Mouse (Mus musculus): ENCODE measurements around the gene Clhc1.
A peak's percentile ranks its signal among the peaks of the same experiment; 100 is the strongest.
"Not testable (repeated sequence)": the region's sequence is repeated elsewhere in the genome, so short reads cannot be mapped to it uniquely, and the experiment has no call there.

The Clhc1 gene

GRCm38 (mm10) chr11:29547752-29548503 lies at the start of gene Clhc1, which contains the start of gene Rps27a:
TSS of gene Clhc1 (plus strand) at chr11:29547950.
TSS of gene Rps27a (minus strand) at chr11:29548109.
- DNase-seq (ENCODE audit: low read depth): peak; percentile 97

DNA sequence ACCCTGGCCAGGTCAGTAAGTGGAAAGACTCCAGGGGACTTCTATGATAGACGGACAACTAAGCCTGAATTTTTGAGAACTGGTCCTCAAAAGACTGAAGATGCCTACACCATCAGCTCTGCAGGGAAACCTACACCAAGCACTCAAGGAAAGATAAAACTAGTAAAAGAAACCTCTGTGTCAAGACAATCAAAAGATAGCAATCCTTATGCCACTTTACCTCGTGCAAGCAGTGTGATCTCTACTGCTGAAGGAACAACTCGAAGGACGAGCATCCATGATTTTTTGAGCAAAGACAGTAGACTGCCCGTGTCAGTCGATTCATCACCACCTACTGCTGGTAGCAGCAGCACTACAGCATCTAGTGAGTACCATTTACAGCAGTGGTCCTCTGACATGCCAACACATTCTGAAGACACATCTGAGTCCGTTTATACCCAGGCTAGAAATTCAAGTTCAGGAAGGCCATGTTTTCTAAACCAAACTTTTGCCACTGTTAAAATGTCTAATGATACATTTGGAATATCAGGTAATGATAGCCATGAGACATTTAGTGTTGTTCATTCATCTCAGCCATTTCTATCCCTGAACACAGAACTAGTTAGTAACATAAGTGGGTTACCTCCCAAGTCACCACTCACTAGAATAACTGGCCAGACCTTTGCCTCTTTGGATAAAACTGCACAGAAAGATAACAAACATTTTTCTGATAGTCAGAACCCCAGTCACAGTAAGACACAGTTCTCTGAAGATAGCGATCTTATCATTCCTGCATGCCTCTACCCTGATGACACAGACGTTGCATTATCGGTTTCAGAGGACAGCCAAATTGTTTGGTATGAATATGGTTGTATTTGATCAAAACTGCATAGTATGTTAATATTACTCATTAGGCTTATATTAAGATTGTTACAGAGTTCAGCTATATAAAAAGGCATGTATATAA lies 43.5 kb upstream of the Clhc1 start:
- peak; percentile 72 for DNase-seq (ENCODE audit: low read depth)

GRCm38 (mm10) chr11:29504899-29505625 lies 42.7 kb upstream of the Clhc1 start:
- DNase-seq (ENCODE audit: low read depth): peak; percentile 26

DNA sequence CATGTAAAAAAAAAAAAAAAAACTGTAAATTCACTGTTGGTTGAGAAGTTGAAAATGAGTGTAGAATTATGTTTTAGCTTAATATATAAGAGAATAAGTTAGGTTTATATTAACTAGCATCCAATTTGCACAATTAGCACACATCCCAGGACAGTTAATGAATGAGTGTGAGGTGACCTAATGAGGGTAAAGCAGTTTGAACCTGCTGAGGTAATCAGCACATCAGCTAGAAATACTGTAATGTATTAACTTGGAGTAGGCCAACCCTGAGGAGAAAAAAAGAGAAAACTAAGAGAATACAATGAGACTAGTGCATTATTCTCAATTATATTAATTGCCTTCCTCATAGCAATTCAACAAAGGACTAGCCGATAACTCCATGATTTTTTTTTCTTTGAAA lies 38.3 kb upstream of the Clhc1 start:
- DNase-seq (ENCODE audit: low read depth): no peak

GRCm38 (mm10) chr11:29512818-29513535 lies 34.8 kb upstream of the Clhc1 start:
- no peak for DNase-seq (ENCODE audit: low read depth)

- DNase-seq (ENCODE audit: low read depth): peak; percentile 72
Observed at GRCm38 (mm10) chr11:29514325-29514681, 33.4 kb upstream of the Clhc1 start.

DNA sequence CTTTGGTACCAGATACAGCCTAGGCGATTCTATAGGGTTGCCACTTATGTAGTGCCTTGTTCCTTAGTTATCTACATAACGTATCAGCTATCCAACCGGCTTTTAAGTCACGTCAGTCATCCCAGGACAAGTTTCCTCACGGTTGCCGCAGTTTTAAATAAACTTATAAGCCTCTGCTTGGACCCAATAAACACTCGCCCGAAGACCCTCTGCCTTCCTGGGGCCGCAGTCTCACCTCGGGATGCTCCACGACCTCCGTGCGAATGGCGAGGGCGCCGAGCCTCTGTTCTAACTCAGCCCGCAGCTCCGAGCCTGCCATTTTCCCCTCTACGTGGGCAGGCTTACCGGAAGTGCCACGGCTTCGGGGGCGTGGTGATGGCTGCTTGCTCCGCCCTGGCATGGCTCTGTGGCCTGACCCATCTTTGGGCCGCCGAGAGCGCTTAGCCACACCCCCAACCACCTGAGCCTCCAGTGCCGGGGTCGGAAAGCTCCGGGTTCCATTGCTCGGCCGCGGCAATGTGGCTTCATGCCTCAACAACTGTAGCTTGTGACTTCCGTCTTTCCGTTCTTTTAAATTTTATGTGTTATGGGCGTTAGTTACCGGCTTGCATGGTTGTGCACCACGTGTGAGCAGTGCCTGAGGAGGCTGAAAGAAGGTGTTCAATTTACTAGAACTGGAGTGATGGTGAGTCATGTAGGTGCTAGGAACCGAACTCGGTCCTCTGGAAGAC lies 32.9 kb upstream of the Clhc1 start, which contains the start of gene Prorsd1:
TSS of gene Prorsd1 (minus strand) at position 352 of the 731 bp plus-strand sequence.
- DNase-seq (ENCODE audit: low read depth): peak; percentile 95

- peak; percentile 90 for DNase-seq (ENCODE audit: low read depth)
Observed at GRCm38 (mm10) chr11:29525988-29526794, 21.6 kb upstream of the Clhc1 start, which contains the start of gene Mtif2. TSS of gene Mtif2 (plus strand) at chr11:29526408.

DNA sequence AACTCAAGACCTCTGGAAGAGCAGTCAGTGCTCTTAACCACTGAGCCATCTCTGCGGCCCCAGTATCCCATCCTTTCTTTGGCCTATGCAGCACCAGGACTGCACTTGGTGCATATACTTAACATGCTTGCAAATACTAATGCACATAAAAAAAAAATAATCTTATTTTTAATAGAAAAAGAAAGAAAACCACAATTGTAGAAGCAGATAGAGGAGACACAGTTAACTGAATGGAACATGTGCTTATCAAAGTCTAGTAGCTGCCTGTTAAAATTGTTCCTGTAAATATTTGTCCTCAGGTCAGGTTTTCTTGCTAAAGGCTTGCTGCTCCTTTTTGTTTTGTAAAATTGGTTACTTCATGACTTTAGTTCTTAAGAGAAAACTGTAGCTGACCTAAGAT lies 9.5 kb upstream of the Clhc1 start:
- DNase-seq (ENCODE audit: low read depth): no peak

DNA sequence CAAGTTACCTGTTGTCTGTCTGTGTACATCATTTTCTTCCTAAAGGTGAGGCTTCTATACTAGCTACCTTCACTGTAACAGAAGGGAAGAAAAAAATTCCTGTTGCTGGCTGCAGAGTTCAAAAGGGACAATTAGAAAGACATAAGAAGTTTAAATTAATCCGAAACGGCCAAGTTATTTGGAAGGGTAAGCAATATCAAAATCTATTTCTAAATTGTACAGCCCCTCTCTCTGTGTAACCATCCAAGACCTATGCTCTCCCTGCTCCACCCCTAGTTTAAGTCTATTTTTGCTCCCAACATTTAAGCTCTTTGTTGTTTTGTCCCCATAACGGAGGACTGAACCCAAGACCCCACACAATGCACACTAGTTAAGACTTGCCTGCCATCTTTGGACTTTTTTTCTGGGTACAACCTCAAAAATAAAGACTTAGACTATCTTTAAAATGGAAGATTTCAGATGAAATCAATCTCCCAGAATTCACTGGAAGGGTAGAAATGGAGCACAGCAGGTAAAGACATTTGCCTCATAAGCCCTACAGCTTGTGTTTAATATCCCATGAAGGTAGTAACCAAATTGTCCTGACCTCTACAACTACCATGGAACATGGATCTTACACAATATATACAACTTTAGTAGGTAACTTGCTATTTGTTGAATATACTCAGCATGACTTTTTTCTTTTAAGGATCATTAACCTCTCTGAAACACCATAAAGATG lies 3.4 kb upstream of the Clhc1 start:
- peak; percentile 17 for DNase-seq (ENCODE audit: low read depth)

- not testable (repeated sequence) for DNase-seq (ENCODE audit: low read depth)
Observed at GRCm38 (mm10) chr11:29545150-29545752, 2.5 kb upstream of the Clhc1 start.

- DNase-seq (ENCODE audit: low read depth): peak; percentile 48
Observed at GRCm38 (mm10) chr11:29546297-29546696, 1.5 kb upstream of the Clhc1 start.

DNA sequence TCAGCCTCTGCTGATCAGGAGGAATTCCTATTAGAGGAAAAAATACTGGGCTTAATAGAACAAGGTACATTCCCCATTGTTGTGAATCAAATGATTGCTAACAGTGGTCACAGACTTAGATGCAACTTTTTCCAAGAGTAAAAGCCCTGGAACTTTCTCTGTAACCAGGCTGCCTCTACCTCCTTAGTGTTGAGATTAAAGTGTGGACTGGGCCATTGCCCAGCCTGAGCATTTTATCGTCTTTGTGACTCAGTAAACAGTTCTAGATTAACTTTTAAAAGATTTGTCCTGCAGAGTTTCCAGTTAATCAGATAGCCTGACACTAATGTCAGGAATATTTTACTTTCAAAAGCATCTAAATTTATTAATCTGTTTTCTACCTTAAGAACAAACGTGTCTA lies 988 bp upstream of the Clhc1 start:
- DNase-seq (ENCODE audit: low read depth): peak; percentile 24

DNA sequence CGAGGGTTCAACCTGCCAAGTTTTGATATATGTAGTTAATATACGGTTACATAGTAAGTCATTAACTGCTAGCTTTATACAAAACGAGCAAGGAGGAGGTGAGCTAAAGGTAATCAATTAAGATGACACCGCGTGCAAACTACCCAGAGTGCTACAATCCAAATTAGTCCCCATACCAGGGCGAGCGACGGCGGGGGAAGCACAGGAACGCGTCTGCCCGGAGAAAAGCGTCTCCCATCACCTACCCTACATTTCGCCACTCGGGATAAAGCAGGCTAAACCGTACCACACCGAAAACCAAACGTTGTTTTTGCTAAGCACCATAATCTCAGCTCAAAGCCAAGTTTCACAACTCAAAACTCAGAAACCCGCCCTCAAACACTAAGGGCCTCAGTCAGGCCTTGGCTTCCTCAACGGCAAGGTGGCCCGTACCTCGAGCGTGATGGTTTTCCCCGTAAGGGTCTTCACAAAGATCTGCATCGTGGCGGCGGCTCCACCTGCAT lies 450 bp upstream of the Clhc1 start:
- no peak for DNase-seq (ENCODE audit: low read depth)

- DNase-seq (ENCODE audit: low read depth): peak; percentile 71
Observed at GRCm38 (mm10) chr11:29548504-29549424, 1.0 kb downstream of the Clhc1 start.

GRCm38 (mm10) chr11:29549425-29549778 lies 1.7 kb downstream of the Clhc1 start:
- DNase-seq (ENCODE audit: low read depth): peak; percentile 86

GRCm38 (mm10) chr11:29560452-29560851 lies 12.7 kb downstream of the Clhc1 start:
- DNase-seq (ENCODE audit: low read depth): no peak

Data from 416B (cell line).